Mouse (Mus musculus) midbrain, postnatal 0 days (tissue): ENCODE results near the gene Rad51b. TPM values are rescaled to one million over a fixed set of nuclear protein-coding genes. Genes with fewer than 3 reads are reported as not detected.

Experiments used
- ATAC-seq: fragments of 200-750 bp; cut with Nextera tagmentation; 2 replicates; pipeline ENCODE4 v1.8.0; 2017; ENCODE audit warnings: moderate number of reproducible peaks, mild to moderate bottlenecking, moderate TSS enrichment, moderate library complexity; ENCODE audit not compliant: low FRiP score
- DNase-seq: peaks from one replicate; pipeline ENCODE4 v3.0.0-alpha.2; 2015; ENCODE audit warnings: low spot score
- H3K27ac ChIP-seq: fragments of 300-500 bp; sonication (generic); 2 replicates; pipeline ENCODE4 v1.5.1; 2014; ENCODE audit warnings: low read depth, mild to moderate bottlenecking, low read length, mixed read lengths
- H3K27me3 ChIP-seq: fragments of 300-500 bp; sonication (generic); 2 replicates; pipeline ENCODE4 v1.6.1; 2014; ENCODE audit warnings: low read length, control low read depth, mixed read lengths; ENCODE audit not compliant: insufficient read depth
- H3K36me3 ChIP-seq: fragments of 300-500 bp; sonication (generic); 2 replicates; pipeline ENCODE4 v1.6.1; 2014; ENCODE audit warnings: low read length, control low read depth, mixed read lengths; ENCODE audit not compliant: insufficient read depth
- H3K4me1 ChIP-seq: fragments of 300-500 bp; sonication (generic); 2 replicates; pipeline ENCODE4 v1.6.1; 2014; ENCODE audit warnings: mild to moderate bottlenecking, control low read depth, antibody characterized with exemption, low read length, mixed read lengths; ENCODE audit not compliant: insufficient read depth
- H3K4me2 ChIP-seq: fragments of 300-500 bp; sonication (generic); 2 replicates; pipeline ENCODE4 v1.6.1; 2014; ENCODE audit warnings: low read depth, mild to moderate bottlenecking, low read length, mixed read lengths; ENCODE audit not compliant: poor library complexity, severe bottlenecking
- H3K4me3 ChIP-seq: fragments of 300-500 bp; sonication (generic); 2 replicates; pipeline ENCODE4 v1.5.1; 2014; ENCODE audit warnings: low read depth, mild to moderate bottlenecking, low read length, moderate library complexity
- H3K9ac ChIP-seq: fragments of 300-500 bp; sonication (generic); replicated peaks from 2 replicates; pipeline ENCODE4 v1.6.1; 2014; ENCODE audit warnings: mild to moderate bottlenecking, low read length, moderate library complexity, mixed read lengths; ENCODE audit not compliant: poor library complexity, severe bottlenecking
- H3K9me3 ChIP-seq: fragments of 300-500 bp; sonication (generic); 2 replicates; pipeline ENCODE4 v1.6.1; 2016; ENCODE audit warnings: low read length, control low read depth
- CTCF ChIP-seq: IDR thresholded peaks from 2 replicates; pipeline ENCODE4 v1.5.1; 2016; ENCODE audit warnings: antibody characterized with exemption, mild to moderate bottlenecking
- WGBS: fragments of 180-500 bp; shearing (Covaris S2); extraction: QIAGEN DNeasy Blood & Tissue Kit; methylation state at CpG from one replicate; pipeline ENCODE4 v1.1.7; 2014; 5-methylcytosine and 5-hydroxymethylcytosine counted together
- polyA plus RNA-seq: library from polyadenylated mRNA; unstranded; fragments of >200 nt; fragmentation: Nextera tagmentation; extraction: Ambion mirVana; gene quantifications from 2 replicates; pipeline ENCODE4 v1.2.1, GENCODE M21; 2015
- total RNA-seq: library from RNA; depleted of rRNA; stranded (reverse); fragments of >200 nt; gene quantifications from 2 replicates; pipeline ENCODE4 v1.2.3, GENCODE M21; 2014

Gene Rad51b
- total and polyA plus RNA-seq, 2 experiments from 2014 or later = 0.22 to 0.74 TPM

- TF ChIP-seq CTCF = no peak
- Histone ChIP-seq H3K9me3 (no peaks in the 10 kb centered on the region), H3K4me1 (no peaks in the 10 kb centered on the region), H3K9ac (no peak overlapping the region), H3K36me3 (no peaks in the 10 kb centered on the region), H3K4me3 (no peak overlapping the region), H3K27ac (no peak overlapping the region), H3K4me2 (no peak overlapping the region), H3K27me3 (no peaks in the 10 kb centered on the region)
- DNase-seq (no peak), ATAC-seq (no peak)
- 89% methylated on average over 5 of the region's 5 CpGs for WGBS
Observed at GRCm38 (mm10) chr12:79776828-79777227, 479.7 kb downstream of the Rad51b start.

- no peak for ATAC-seq
- 65% methylated on average over 2 of the region's 2 CpGs for WGBS
Observed at GRCm38 (mm10) chr12:79780745-79781144, 483.7 kb downstream of the Rad51b start.

GRCm38 (mm10) chr12:79781788-79782187 is 484.7 kb downstream of the Rad51b start:
- no peak for ATAC-seq
- 86% methylated on average over 5 of the region's 5 CpGs for WGBS

More at GRCm38 (mm10) chr12:79780745-79781144, 483.7 kb downstream of the Rad51b start:
- Histone ChIP-seq H3K9me3 (no peaks in the 10 kb centered on the region), H3K36me3 (no peaks in the 10 kb centered on the region), H3K4me3 (no peak overlapping the region), H3K4me1 (no peaks in the 10 kb centered on the region), H3K27ac (no peak overlapping the region), H3K9ac (no peak overlapping the region), H3K4me2 (no peak overlapping the region), H3K27me3 (no peaks in the 10 kb centered on the region)
- no peak for TF ChIP-seq CTCF
- DNase-seq = no peak

GRCm38 (mm10) chr12:79782444-79783117 is 485.5 kb downstream of the Rad51b start:
- H3K36me3 ChIP-seq = no peaks in the 10 kb centered on the region
- H3K27ac ChIP-seq = no peak overlapping the region
- ATAC-seq = no peak
- TF ChIP-seq CTCF = peak; percentile 20; the same call in 1 of the 2 replicates
- no peak overlapping the region for H3K4me3 ChIP-seq
- no peak overlapping the region for H3K4me2 ChIP-seq
- no peaks in the 10 kb centered on the region for H3K27me3 ChIP-seq
- no peak overlapping the region for H3K9ac ChIP-seq
- DNase-seq = no peak
- no peaks in the 10 kb centered on the region for H3K4me1 ChIP-seq
- WGBS = 97% methylated on average over 6 of the region's 6 CpGs
- H3K9me3 ChIP-seq = no peaks in the 10 kb centered on the region

More at GRCm38 (mm10) chr12:79781788-79782187, 484.7 kb downstream of the Rad51b start:
- no peak for DNase-seq
- Histone ChIP-seq H3K27me3 (no peaks in the 10 kb centered on the region), H3K4me3 (no peak overlapping the region), H3K36me3 (no peaks in the 10 kb centered on the region), H3K9ac (no peak overlapping the region), H3K27ac (no peak overlapping the region), H3K4me2 (no peak overlapping the region), H3K9me3 (no peaks in the 10 kb centered on the region), H3K4me1 (no peaks in the 10 kb centered on the region)
- peak; percentile 45 for TF ChIP-seq CTCF

- Histone ChIP-seq H3K36me3 (no peaks in the 10 kb centered on the region), H3K4me1 (no peaks in the 10 kb centered on the region)
- WGBS = 80% methylated on average over 7 of the region's 7 CpGs
Observed at GRCm38 (mm10) chr12:79784159-79784558, 487.1 kb downstream of the Rad51b start.

GRCm38 (mm10) chr12:79785691-79786090 is 488.6 kb downstream of the Rad51b start:
- Histone ChIP-seq H3K4me2 (no peak overlapping the region), H3K36me3 (no peaks in the 10 kb centered on the region), H3K9me3 (no peaks in the 10 kb centered on the region), H3K4me3 (no peak overlapping the region), H3K9ac (no peak overlapping the region), H3K27me3 (no peaks in the 10 kb centered on the region), H3K4me1 (no peaks in the 10 kb centered on the region), H3K27ac (no peak overlapping the region)
- ATAC-seq = no peak
- 86% methylated on average over 3 of the region's 3 CpGs for WGBS
- peak; percentile 31 for DNase-seq
- no peak for TF ChIP-seq CTCF

More at GRCm38 (mm10) chr12:79784159-79784558, 487.1 kb downstream of the Rad51b start:
- Histone ChIP-seq H3K9ac (no peak overlapping the region), H3K4me2 (no peak overlapping the region), H3K27ac (no peak overlapping the region), H3K9me3 (no peaks in the 10 kb centered on the region), H3K27me3 (no peaks in the 10 kb centered on the region), H3K4me3 (no peak overlapping the region)
- no peak for ATAC-seq
- no peak for TF ChIP-seq CTCF
- DNase-seq = no peak
